Mouse (Mus musculus): Measurements from ENCODE around the gene Ptpn13.

Gene Ptpn13

GRCm38 (mm10) chr5:103644167-103644566 lies 219.2 kb downstream of the Ptpn13 start:
- DNase-seq (ENCODE audit: low read depth, low spot score) = no peak

- DNase-seq (ENCODE audit: low read depth, low spot score) = no peak
Measured at GRCm38 (mm10) chr5:103647320-103647719, 222.3 kb downstream of the Ptpn13 start.

Data from forelimb bud, embryonic 11.5 days (tissue).